Comparison of ENCODE assay signal across 25 mouse cellular contexts in the genomic region with DNA sequence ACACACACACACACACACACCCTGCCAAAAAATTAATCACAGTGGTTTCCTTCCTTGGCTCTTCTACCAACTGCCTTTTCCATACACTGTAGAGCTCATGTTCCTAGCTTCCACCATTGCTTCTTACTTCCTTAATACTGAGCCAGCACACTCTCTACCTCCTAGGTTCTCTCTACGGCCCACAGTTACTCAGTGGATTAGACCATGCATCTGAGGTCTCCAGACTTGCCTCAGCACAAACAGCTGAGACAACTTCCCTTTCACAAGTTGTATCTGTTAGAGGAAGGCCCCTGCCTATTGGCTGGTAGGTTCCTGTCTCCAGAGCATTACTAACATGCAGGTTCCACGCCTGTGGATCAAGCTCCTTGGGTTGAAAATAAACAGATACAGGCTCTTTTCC. TPM values are rescaled to one million over a fixed set of nuclear protein-coding genes. Genes with fewer than 3 reads are reported as not detected.
A peak's percentile ranks its signal among the peaks of the same experiment; 100 is the strongest.
DNase-seq lines count a peak whose midpoint lies in the region; ATAC-seq and TF ChIP-seq lines count a peak whose summit lies in the region.
"Had no signal": no experiment of that assay in that cellular context is flagged by ENCODE, and none has a peak within 500 bp of the region (broad histone marks: within the 10 kb centered on the region; RNA-seq: fewer than 3 reads in every experiment).

No protein-coding gene starts in this region.

- no peaks in the 10 kb centered on the region for H3K9me3 ChIP-seq in embryonic facial prominence, embryonic 13.5 days
- H3K9me3 ChIP-seq in limb, embryonic 14.5 days (ENCODE audit: control insufficient read depth, low read length) = no peaks in the 10 kb centered on the region
- no peaks in the 10 kb centered on the region for H3K9me3 ChIP-seq in intestine, postnatal 0 days (ENCODE audit: control insufficient read depth)
- H3K9me3 ChIP-seq: forebrain, embryonic 13.5 days; heart, embryonic 10.5 days; hindbrain, embryonic 15.5 days; intestine, embryonic 15.5 days; limb, embryonic 15.5 days; lung, embryonic 15.5 days had no signal

- no peak overlapping the region for H3K4me3 ChIP-seq in left cerebral cortex, adult 2 months
- H3K4me3 ChIP-seq in embryonic facial prominence, embryonic 13.5 days = no peak overlapping the region
- H3K4me3 ChIP-seq in limb, embryonic 14.5 days (replicated peaks; ENCODE audit: low read length) = no peak overlapping the region
- H3K4me3 ChIP-seq in intestine, postnatal 0 days (ENCODE audit: low read depth, low read length) = no peak overlapping the region
- H3K4me3 ChIP-seq: erythroblast, embryonic 14.5 days; forebrain, embryonic 13.5 days; gastrocnemius, adult 2 months; heart, embryonic 10.5 days; hindbrain, embryonic 15.5 days; intestine, embryonic 15.5 days; limb, embryonic 15.5 days; lung, embryonic 15.5 days had no signal

- TF ChIP-seq CTCF in left cerebral cortex, adult 2 months (IDR thresholded peaks at IDR 0.05) = no peak
- TF ChIP-seq CTCF in intestine, postnatal 0 days (IDR thresholded peaks at IDR 0.05; ENCODE audit: low read depth) = no peak

- ATAC-seq in embryonic facial prominence, embryonic 13.5 days (ENCODE audit: insufficient number of reproducible peaks, insufficient read depth, low FRiP score, low TSS enrichment, low read depth) = peak; percentile 43; the same call in 1 of the 2 replicates
- ATAC-seq in limb, embryonic 14.5 days (ENCODE audit: low FRiP score, low read depth) = no peak
- no peak for ATAC-seq in intestine, postnatal 0 days
- ATAC-seq: forebrain, embryonic 13.5 days; intestine, embryonic 15.5 days had no signal

- WGBS in embryonic facial prominence, embryonic 13.5 days = 55% methylated on average over 2 of the region's 2 CpGs
- 63% methylated on average over 2 of the region's 2 CpGs for WGBS in limb, embryonic 14.5 days
- 70% methylated on average over 2 of the region's 2 CpGs for WGBS in intestine, postnatal 0 days

- H3K36me3 ChIP-seq in embryonic facial prominence, embryonic 13.5 days = no peaks in the 10 kb centered on the region
- H3K36me3 ChIP-seq in limb, embryonic 14.5 days (ENCODE audit: control insufficient read depth, insufficient read depth, low read length) = no peaks in the 10 kb centered on the region
- no peaks in the 10 kb centered on the region for H3K36me3 ChIP-seq in intestine, postnatal 0 days (ENCODE audit: control insufficient read depth, insufficient read depth)
- H3K36me3 ChIP-seq: heart, embryonic 10.5 days; hindbrain, embryonic 15.5 days; intestine, embryonic 15.5 days; limb, embryonic 15.5 days; lung, embryonic 15.5 days had no signal

- H3K27me3 ChIP-seq in embryonic facial prominence, embryonic 13.5 days = no peaks in the 10 kb centered on the region
- no peaks in the 10 kb centered on the region for H3K27me3 ChIP-seq in limb, embryonic 14.5 days (ENCODE audit: control insufficient read depth, insufficient read depth, low read length)
- no peaks in the 10 kb centered on the region for H3K27me3 ChIP-seq in intestine, postnatal 0 days (replicated peaks; ENCODE audit: control insufficient read depth, insufficient read depth, low read length)
- H3K27me3 ChIP-seq: forebrain, embryonic 13.5 days; hindbrain, embryonic 15.5 days; intestine, embryonic 15.5 days; limb, embryonic 15.5 days; lung, embryonic 15.5 days had no signal

- no peaks in the 10 kb centered on the region for H3K4me1 ChIP-seq in embryonic facial prominence, embryonic 13.5 days
- H3K4me1 ChIP-seq in limb, embryonic 14.5 days (ENCODE audit: control insufficient read depth, insufficient read depth, low read length) = peaks cover 3% of the 10 kb centered on the region; the same call in 1 of the 2 replicates
- H3K4me1 ChIP-seq in intestine, postnatal 0 days (replicated peaks; ENCODE audit: control insufficient read depth, insufficient read depth, low read length) = no peaks in the 10 kb centered on the region
- H3K4me1 ChIP-seq: heart, embryonic 10.5 days; intestine, embryonic 15.5 days; limb, embryonic 15.5 days; lung, embryonic 15.5 days had no signal

- DNase-seq in left cerebral cortex, adult 2 months (ENCODE audit: extremely low spot score in 1 of 2, low spot score in 2 of 2) = no peak
- DNase-seq in left cerebral cortex, postnatal 25 days (ENCODE audit: low spot score in 2 of 2) = no peak
- peak; percentile 45 for DNase-seq in MEL-GATA-1-ER (ENCODE audit: extremely low read depth, low read depth)
- DNase-seq in limb, embryonic 14.5 days (ENCODE audit: low spot score) = no peak
- DNase-seq in cerebellum, adult 9-11 months = no peak
- DNase-seq: adrenal gland, adult 2 months; cerebellum, adult 8-10 months; gastrocnemius, adult 2 months; heart, postnatal 4 days; kidney, postnatal 4 days; lung, postnatal 4 days; right cerebral cortex, postnatal 14 days; spleen, adult 18-20 months; thymus, postnatal 25 days had no signal

- H3K4me2 ChIP-seq in embryonic facial prominence, embryonic 13.5 days = no peak overlapping the region
- no peak overlapping the region for H3K4me2 ChIP-seq in limb, embryonic 14.5 days (replicated peaks; ENCODE audit: low read depth, low read length, severe bottlenecking)
- H3K4me2 ChIP-seq in intestine, postnatal 0 days (replicated peaks; ENCODE audit: low read depth) = no peak overlapping the region
- H3K4me2 ChIP-seq: forebrain, embryonic 13.5 days; hindbrain, embryonic 15.5 days; intestine, embryonic 15.5 days; limb, embryonic 15.5 days; lung, embryonic 15.5 days had no signal

- no peak for TF ChIP-seq POLR2A in limb, embryonic 14.5 days (IDR thresholded peaks at IDR 0.05; ENCODE audit: borderline replicate concordance, extremely low read depth, insufficient read depth, insufficient read length)

- intact Hi-C loops in left cerebral cortex, adult 2 months (cut with DNase I) = no loop called here
- intact Hi-C loops in left cerebral cortex, postnatal 25 days (cut with DNase I) = no loop called here

- H3K27ac ChIP-seq in left cerebral cortex, adult 2 months = peak overlapping the region; percentile 5; the same call in 1 of the 2 replicates
- no peak overlapping the region for H3K27ac ChIP-seq in embryonic facial prominence, embryonic 13.5 days
- 0 out of 2 replicates have a peak overlapping the region, but pooled peaks have one; percentile 16 for H3K27ac ChIP-seq in limb, embryonic 14.5 days (replicated peaks; ENCODE audit: low read depth, low read length)
- no peak overlapping the region for H3K27ac ChIP-seq in intestine, postnatal 0 days (ENCODE audit: low read depth, low read length)
- H3K27ac ChIP-seq: forebrain, embryonic 13.5 days; gastrocnemius, adult 2 months; heart, embryonic 10.5 days; hindbrain, embryonic 15.5 days; intestine, embryonic 15.5 days; limb, embryonic 15.5 days; liver, embryonic 14.5 days; lung, embryonic 15.5 days had no signal

- H3K9ac ChIP-seq in embryonic facial prominence, embryonic 13.5 days = no peak overlapping the region
- no peak overlapping the region for H3K9ac ChIP-seq in limb, embryonic 14.5 days (ENCODE audit: low read depth, low read length, severe bottlenecking)
- H3K9ac ChIP-seq in intestine, postnatal 0 days (ENCODE audit: low read depth, low read length) = no peak overlapping the region
- H3K9ac ChIP-seq: forebrain, embryonic 13.5 days; hindbrain, embryonic 15.5 days; intestine, embryonic 15.5 days; limb, embryonic 15.5 days; liver, embryonic 14.5 days; lung, embryonic 15.5 days had no signal

RNA-seq across cellular contexts. Expression of a gene that starts 45.4 kb away (rescaled TPM):
- total RNA-seq in left cerebral cortex, adult 2 months (2021) = 100 to 1,000 TPM; 164 to 179 TPM
- 100 to 1,000 TPM; 124 to 157 TPM for total RNA-seq in left cerebral cortex, postnatal 25 days (2021)
- polyA plus RNA-seq in embryonic facial prominence, embryonic 13.5 days (2015; fragmentation: Nextera tagmentation; extraction: Ambion mirVana) = 22.3 and 26.2 TPM in 2 replicates
- 20.3 and 21.3 TPM in 2 replicates for polyA plus RNA-seq in limb, embryonic 14.5 days (2012; rRNA removed)
- polyA plus RNA-seq in limb, embryonic 14.5 days (2014; fragmentation: Nextera tagmentation; extraction: Ambion mirVana) = 33.9 and 35.4 TPM in 2 replicates
- polyA plus RNA-seq in intestine, postnatal 0 days (2015; fragmentation: Nextera tagmentation; extraction: Ambion mirVana) = 6.3 and 10.1 TPM in 2 replicates
- total RNA-seq: neutrophil, adult 5-6 weeks had no signal
- polyA plus RNA-seq: erythroblast, embryonic 14.5 days had no signal

Comparison
In these comparisons a context has a peak if more than half of its experiments do, and no peak if none do; other contexts are left out.
1. H3K27ac ChIP-seq: peak in left cerebral cortex, adult 2 months (single experiment) and limb, embryonic 14.5 days (single experiment); none in embryonic facial prominence, embryonic 13.5 days (single experiment) and intestine, postnatal 0 days (single experiment).